Mouse (Mus musculus): ENCODE measurements around the gene Phldb2. TPM values are rescaled to one million over a fixed set of nuclear protein-coding genes. Genes with fewer than 3 reads are reported as not detected.

Phldb2 gene
- polyA plus RNA-seq, 1 experiment from 2014 or later = 6.5 TPM

Other genes starting within 250 kb of the Phldb2 start
- 538 and 598 TPM in 2 replicates for gene Tagln3, start 229.0 kb downstream of the Phldb2 start, polyA plus RNA-seq (2014; fragmentation: Nextera tagmentation; extraction: Ambion mirVana)
- 38.4 and 41.2 TPM in 2 replicates for gene Abhd10, start 210.6 kb downstream of the Phldb2 start, polyA plus RNA-seq (2014; fragmentation: Nextera tagmentation; extraction: Ambion mirVana)
- gene Plcxd2, start 56.6 kb upstream of the Phldb2 start, polyA plus RNA-seq (2014; fragmentation: Nextera tagmentation; extraction: Ambion mirVana) = 10.3 and 10.6 TPM in 2 replicates
- 0.10 TPM in 1 of 2 replicates, not detected in the other for gene Cd96, start 166.7 kb upstream of the Phldb2 start, polyA plus RNA-seq (2014; fragmentation: Nextera tagmentation; extraction: Ambion mirVana)
- 1.2 and 2.0 TPM in 2 replicates for gene Gm4737, start 201.5 kb upstream of the Phldb2 start, polyA plus RNA-seq (2014; fragmentation: Nextera tagmentation; extraction: Ambion mirVana)

Data from forebrain, embryonic 14.5 days (tissue).